Mouse (Mus musculus): ENCODE data around the gene Mcoln1. TPM values are rescaled to one million over a fixed set of nuclear protein-coding genes. Genes with fewer than 3 reads are reported as not detected.
A peak's percentile ranks its signal among the peaks of the same experiment; 100 is the strongest.

Gene Mcoln1
- 121 and 129 TPM in 2 replicates for polyA plus RNA-seq (2015; fragmentation: Nextera tagmentation; extraction: Ambion mirVana)

DNA sequence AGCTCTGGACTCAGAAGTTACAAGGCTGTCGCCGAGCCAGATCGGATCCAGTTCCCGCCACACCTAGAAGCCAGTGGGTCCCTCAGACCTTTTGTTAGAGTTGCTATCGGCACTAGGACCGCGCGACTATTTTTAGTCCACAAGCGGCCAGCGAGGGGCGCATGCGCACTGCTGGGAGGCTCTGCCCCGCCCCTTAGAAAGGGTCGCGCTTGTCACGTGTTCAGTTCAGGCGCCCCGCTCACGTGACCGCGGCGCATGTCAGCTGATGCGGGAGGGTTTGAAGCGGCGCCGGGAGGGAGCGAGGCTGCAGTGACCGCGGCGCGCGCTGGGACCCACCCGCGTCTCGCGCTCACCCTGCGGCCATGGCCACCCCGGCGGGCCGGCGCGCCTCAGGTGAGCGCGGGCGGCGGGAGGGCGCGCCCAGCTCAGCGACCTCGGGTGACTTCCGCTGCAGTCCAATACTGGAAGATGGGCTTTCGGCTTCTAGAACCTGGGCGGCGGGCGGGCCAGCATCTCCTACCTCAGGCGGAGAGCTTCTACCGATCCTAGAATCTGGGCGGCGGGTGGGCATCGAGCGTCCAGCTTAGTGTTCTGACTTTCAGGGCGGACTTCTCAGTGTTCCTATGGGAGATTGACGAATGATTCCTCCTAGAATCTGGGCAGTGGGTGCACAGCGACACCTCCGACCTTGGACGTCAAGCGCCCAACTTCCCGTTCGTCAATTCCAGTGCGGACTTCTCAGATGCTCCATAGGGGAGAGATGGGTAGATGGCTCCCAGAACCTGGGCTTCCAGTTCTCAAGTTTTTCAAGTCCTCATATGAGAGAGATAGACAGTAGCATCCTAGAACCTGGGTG, at the start of gene Mcoln1:
TSS of gene Mcoln1 (plus strand) at position 223 of the 856 bp plus-strand sequence.
- H3K36me3 ChIP-seq (ENCODE audit: control insufficient read depth, insufficient read depth, low read length), result peaks cover 12% of the 10 kb centered on the region
- H3K4me3 ChIP-seq (ENCODE audit: low read depth, low read length), result peak within 1 kb of the TSS; percentile 77
- peak within 1 kb of the TSS; percentile 93 for H3K27ac ChIP-seq (ENCODE audit: low read length)
- no peaks in the 10 kb centered on the region; the same call in 1 of the 2 replicates for H3K9me3 ChIP-seq (replicated peaks; ENCODE audit: control insufficient read depth, low read length, poor library complexity, severe bottlenecking)
- under 1% methylated on average over 61 of the region's 70 CpGs for WGBS
- peak; percentile 85 for ATAC-seq
- no peaks in the 10 kb centered on the region for H3K27me3 ChIP-seq (ENCODE audit: control insufficient read depth, insufficient read depth, low read depth, low read length)
- H3K9ac ChIP-seq (ENCODE audit: low read depth, low read length), result peak within 1 kb of the TSS; percentile 84
- H3K4me1 ChIP-seq (ENCODE audit: control insufficient read depth, insufficient read depth, low read length), result peaks cover 16% of the 10 kb centered on the region
- peak within 1 kb of the TSS; percentile 88 for H3K4me2 ChIP-seq (ENCODE audit: low read length)

DNA sequence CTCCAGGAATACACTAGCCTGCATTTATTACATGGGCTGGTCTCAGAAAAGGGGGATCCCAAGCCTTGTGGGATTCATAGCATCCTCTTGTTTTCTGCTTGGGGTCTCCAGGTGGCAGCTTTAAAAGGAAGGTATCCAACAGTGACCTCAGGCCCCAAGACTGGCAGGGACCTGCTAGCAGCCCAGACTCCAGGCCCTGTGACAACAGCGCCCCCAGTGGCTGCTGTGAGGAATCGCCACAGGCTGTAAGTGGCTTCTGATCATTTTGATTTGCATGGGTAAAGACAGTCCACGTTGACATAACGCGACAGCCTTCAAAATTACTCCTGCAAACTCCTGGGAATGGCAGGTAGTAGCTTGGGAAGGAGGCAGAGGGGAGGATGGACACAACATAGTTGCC, 49.6 kb upstream of the Mcoln1 start:
- peak; percentile 31; the same call in 1 of the 2 replicates for ATAC-seq
- H3K4me1 ChIP-seq (ENCODE audit: control insufficient read depth, insufficient read depth, low read length), result no peaks in the 10 kb centered on the region
- no peak overlapping the region for H3K4me2 ChIP-seq (ENCODE audit: low read length)
- no peaks in the 10 kb centered on the region for H3K9me3 ChIP-seq (replicated peaks; ENCODE audit: control insufficient read depth, low read length, poor library complexity, severe bottlenecking)
- H3K27ac ChIP-seq (ENCODE audit: low read length), result no peak overlapping the region
- H3K4me3 ChIP-seq (ENCODE audit: low read depth, low read length), result no peak overlapping the region
- H3K27me3 ChIP-seq (ENCODE audit: control insufficient read depth, insufficient read depth, low read depth, low read length), result no peaks in the 10 kb centered on the region
- no peak overlapping the region for H3K9ac ChIP-seq (ENCODE audit: low read depth, low read length)
- WGBS, result 31% methylated on average over 5 of the region's 5 CpGs
- peaks cover 47% of the 10 kb centered on the region for H3K36me3 ChIP-seq (ENCODE audit: control insufficient read depth, insufficient read depth, low read length)

DNA sequence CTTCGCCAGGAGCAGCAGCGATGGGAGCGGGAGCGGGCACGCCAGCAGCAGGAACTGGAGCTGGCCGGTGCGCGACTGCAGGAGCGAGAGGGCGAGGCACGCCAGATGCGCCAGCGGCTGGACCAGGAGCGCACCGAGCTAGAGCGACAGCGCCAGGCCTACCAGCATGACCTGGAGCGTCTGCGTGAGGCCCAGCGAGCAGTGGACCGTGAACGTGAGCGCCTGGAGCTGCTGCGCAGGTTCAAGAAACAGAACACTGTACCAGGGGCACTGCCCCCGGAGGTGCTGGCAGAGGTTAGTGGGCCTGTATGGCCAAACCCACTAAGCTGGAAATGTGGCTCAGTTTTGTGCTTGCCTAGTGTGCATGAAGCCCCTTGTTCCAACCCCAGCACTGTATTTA, 48.3 kb upstream of the Mcoln1 start:
- WGBS, result 96% methylated on average over 25 of the region's 25 CpGs
- no peak for ATAC-seq
- H3K4me1 ChIP-seq (ENCODE audit: control insufficient read depth, insufficient read depth, low read length), result no peaks in the 10 kb centered on the region
- H3K9me3 ChIP-seq (replicated peaks; ENCODE audit: control insufficient read depth, low read length, poor library complexity, severe bottlenecking), result no peaks in the 10 kb centered on the region
- peaks cover 48% of the 10 kb centered on the region for H3K36me3 ChIP-seq (ENCODE audit: control insufficient read depth, insufficient read depth, low read length)
- H3K27me3 ChIP-seq (ENCODE audit: control insufficient read depth, insufficient read depth, low read depth, low read length), result no peaks in the 10 kb centered on the region
- H3K4me2 ChIP-seq (ENCODE audit: low read length), result no peak overlapping the region
- H3K4me3 ChIP-seq (ENCODE audit: low read depth, low read length), result no peak overlapping the region
- H3K9ac ChIP-seq (ENCODE audit: low read depth, low read length), result no peak overlapping the region
- H3K27ac ChIP-seq (ENCODE audit: low read length), result no peak overlapping the region

DNA sequence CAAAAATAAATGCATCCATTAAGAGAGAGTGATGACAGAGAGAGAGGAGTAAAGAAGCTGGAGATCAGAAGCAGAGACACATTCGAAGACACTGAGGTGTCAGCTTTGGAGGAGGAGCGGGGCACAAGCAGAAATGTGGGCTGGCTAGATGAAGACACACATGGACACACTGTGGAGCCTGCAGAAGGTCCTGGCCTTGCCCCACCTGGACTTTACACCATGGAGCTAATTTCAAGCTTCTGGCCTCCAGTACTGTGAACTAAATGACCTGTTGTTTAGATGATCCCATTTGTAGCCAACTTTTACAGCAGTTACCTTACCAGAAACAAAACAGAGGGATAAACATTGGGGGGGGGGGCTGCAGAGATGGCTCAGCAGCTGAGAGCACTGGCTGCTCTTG, 37.0 kb upstream of the Mcoln1 start:
- no peak overlapping the region for H3K9ac ChIP-seq (ENCODE audit: low read depth, low read length)
- peaks cover 14% of the 10 kb centered on the region for H3K4me1 ChIP-seq (ENCODE audit: control insufficient read depth, insufficient read depth, low read length)
- no peaks in the 10 kb centered on the region for H3K36me3 ChIP-seq (ENCODE audit: control insufficient read depth, insufficient read depth, low read length)
- H3K4me3 ChIP-seq (ENCODE audit: low read depth, low read length), result no peak overlapping the region
- no peak overlapping the region for H3K27ac ChIP-seq (ENCODE audit: low read length)
- no peaks in the 10 kb centered on the region for H3K27me3 ChIP-seq (ENCODE audit: control insufficient read depth, insufficient read depth, low read depth, low read length)
- ATAC-seq, result no peak
- H3K9me3 ChIP-seq (replicated peaks; ENCODE audit: control insufficient read depth, low read length, poor library complexity, severe bottlenecking), result no peaks in the 10 kb centered on the region
- no peak overlapping the region for H3K4me2 ChIP-seq (ENCODE audit: low read length)
- WGBS, result 94% methylated on average over 2 of the region's 2 CpGs

DNA sequence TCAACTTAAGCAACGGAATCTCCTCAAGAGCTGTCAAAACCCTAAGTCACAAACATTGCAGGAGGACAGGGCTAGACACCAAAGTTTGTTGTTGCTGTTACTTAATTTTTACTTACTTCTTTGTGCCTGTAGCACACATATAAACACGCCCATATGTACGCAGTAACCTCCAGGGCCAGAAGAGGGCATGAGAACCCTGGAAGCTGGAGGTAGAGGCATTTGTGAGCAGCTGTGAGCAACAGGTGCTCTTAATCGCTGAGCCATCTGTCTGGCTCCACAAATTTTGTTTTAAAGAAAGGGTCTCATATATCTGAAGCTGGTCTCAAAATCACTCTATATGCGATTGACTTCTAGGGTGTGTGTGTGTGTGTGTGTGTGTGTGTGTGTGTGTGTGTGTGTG, 35.9 kb upstream of the Mcoln1 start:
- ATAC-seq, result no peak
- H3K4me3 ChIP-seq (ENCODE audit: low read depth, low read length), result no peak overlapping the region
- 55% methylated on average over 5 of the region's 5 CpGs for WGBS
- no peak overlapping the region for H3K4me2 ChIP-seq (ENCODE audit: low read length)
- H3K9me3 ChIP-seq (replicated peaks; ENCODE audit: control insufficient read depth, low read length, poor library complexity, severe bottlenecking), result no peaks in the 10 kb centered on the region
- no peak overlapping the region for H3K27ac ChIP-seq (ENCODE audit: low read length)
- no peak overlapping the region for H3K9ac ChIP-seq (ENCODE audit: low read depth, low read length)
- no peaks in the 10 kb centered on the region for H3K27me3 ChIP-seq (ENCODE audit: control insufficient read depth, insufficient read depth, low read depth, low read length)
- H3K4me1 ChIP-seq (ENCODE audit: control insufficient read depth, insufficient read depth, low read length), result peaks cover 15% of the 10 kb centered on the region
- H3K36me3 ChIP-seq (ENCODE audit: control insufficient read depth, insufficient read depth, low read length), result no peaks in the 10 kb centered on the region

DNA sequence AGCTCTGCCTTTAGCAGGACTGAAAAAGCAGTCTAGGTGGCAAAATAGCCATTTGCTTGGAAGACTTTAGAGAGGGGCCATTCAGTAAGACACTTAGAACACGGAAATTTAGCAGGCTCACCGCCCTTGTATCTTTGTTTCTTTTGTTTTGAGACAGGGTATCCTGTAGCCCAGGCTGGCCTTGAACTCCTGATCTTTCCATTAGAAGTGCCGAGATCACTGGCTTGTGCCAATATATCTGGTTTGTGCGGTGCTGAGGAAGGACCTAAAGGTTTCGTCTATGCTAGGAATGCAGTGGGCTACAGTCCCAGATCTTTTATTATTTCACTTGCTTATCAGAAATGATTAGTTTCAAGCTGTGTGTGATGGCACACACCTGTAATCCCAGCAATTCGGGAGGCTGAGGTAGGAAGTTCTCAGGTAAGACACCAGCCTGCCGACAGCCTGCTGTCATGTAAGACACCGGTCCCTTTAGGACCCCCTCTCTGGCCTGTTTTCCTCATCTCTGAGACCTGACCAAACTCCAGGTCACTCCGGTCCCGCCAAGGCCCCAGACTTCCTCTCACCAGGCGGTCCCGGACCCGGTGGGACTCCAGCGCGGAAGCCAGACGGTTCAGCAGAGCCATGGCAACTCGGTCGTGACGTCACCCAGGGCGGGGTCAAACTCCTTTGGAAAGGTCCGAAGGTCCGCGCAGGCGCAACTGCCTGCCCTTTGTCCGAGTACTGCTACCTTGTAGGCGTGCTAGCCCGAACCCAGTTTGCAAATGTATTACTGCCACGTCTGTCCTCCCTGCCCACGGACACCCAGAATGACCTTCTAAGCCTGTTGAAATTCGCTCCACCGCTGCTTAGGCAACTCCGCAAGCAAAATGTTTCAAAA, 33.0 kb upstream of the Mcoln1 start, which contains the start of gene Pex11g:
TSS of gene Pex11g (minus strand) at position 675 of the 880 bp plus-strand sequence.
- Histone ChIP-seq H3K27ac (ENCODE audit: low read length) (peak within 1 kb of the TSS; percentile 87), H3K4me3 (ENCODE audit: low read depth, low read length) (peak within 1 kb of the TSS; percentile 50), H3K4me2 (ENCODE audit: low read length) (peak within 1 kb of the TSS; percentile 72), H3K9me3 (replicated peaks; ENCODE audit: control insufficient read depth, low read length, poor library complexity, severe bottlenecking) (no peaks in the 10 kb centered on the region), H3K36me3 (ENCODE audit: control insufficient read depth, insufficient read depth, low read length) (no peaks in the 10 kb centered on the region), H3K4me1 (ENCODE audit: control insufficient read depth, insufficient read depth, low read length) (peaks cover 15% of the 10 kb centered on the region), H3K27me3 (ENCODE audit: control insufficient read depth, insufficient read depth, low read depth, low read length) (no peaks in the 10 kb centered on the region), H3K9ac (ENCODE audit: low read depth, low read length) (peak within 1 kb of the TSS; percentile 66)
- peak; percentile 95 for ATAC-seq
- 6% methylated on average over 32 of the region's 32 CpGs for WGBS

DNA sequence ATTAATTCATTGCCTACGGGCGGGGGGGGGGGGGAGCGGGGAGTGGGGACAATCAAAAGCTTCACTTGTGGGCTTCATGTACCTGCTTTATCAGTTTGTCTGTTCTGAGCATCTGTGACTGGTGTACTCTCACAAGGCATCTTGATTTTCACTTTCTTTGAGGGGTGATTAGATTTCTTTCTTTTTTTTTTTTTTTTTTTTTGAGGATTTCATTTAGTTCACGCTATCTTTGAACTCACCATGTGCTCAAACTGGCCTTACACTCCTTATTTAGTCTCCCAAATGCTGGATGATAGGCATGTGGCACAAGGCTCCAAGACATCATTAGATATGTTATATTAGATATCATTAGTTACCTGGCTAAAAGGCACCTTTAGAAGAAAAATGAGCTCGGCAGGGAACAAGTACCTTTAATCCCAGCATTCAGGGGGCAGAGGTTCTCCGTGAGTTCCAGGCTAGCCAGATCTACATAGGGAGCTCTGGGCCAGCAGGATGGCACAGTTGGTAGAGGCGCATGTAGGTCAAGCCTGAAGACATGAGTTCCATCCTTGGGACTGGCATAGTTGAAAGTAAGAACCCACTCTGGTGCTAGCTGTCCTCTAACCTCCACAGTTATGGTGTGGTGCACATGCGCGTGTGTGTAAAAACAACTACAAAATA, 32.2 kb upstream of the Mcoln1 start:
- peak overlapping the region; percentile 72 for H3K4me2 ChIP-seq (ENCODE audit: low read length)
- peak overlapping the region; percentile 66 for H3K9ac ChIP-seq (ENCODE audit: low read depth, low read length)
- peak overlapping the region; percentile 87 for H3K27ac ChIP-seq (ENCODE audit: low read length)
- no peaks in the 10 kb centered on the region for H3K27me3 ChIP-seq (ENCODE audit: control insufficient read depth, insufficient read depth, low read depth, low read length)
- H3K4me3 ChIP-seq (ENCODE audit: low read depth, low read length), result peak overlapping the region; percentile 50
- WGBS, result 46% methylated on average over 9 of the region's 9 CpGs
- ATAC-seq, result peak; percentile 19; the same call in 1 of the 2 replicates
- H3K9me3 ChIP-seq (replicated peaks; ENCODE audit: control insufficient read depth, low read length, poor library complexity, severe bottlenecking), result no peaks in the 10 kb centered on the region
- H3K36me3 ChIP-seq (ENCODE audit: control insufficient read depth, insufficient read depth, low read length), result no peaks in the 10 kb centered on the region
- peaks cover 15% of the 10 kb centered on the region for H3K4me1 ChIP-seq (ENCODE audit: control insufficient read depth, insufficient read depth, low read length)

DNA sequence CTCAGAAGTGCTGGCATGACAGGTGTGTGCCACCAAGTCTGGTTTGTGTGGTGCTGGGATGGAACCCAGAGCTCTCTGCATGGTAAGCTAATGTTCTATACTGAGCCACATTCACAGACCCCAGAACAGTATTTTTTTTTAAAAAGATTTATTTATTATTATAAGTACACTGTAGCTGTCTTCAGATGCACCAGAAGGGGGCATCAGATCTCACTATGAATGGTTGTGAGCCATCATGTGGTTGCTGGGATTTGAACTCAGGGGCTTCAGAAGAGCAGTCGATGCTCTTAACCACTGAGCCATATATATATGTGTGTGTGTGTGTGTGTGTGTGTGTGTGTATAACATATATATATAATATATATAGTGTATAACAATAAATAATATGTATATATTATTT, 31.4 kb upstream of the Mcoln1 start:
- H3K4me3 ChIP-seq (ENCODE audit: low read depth, low read length), result no peak overlapping the region
- no peak for ATAC-seq
- H3K27ac ChIP-seq (ENCODE audit: low read length), result no peak overlapping the region
- no peaks in the 10 kb centered on the region for H3K27me3 ChIP-seq (ENCODE audit: control insufficient read depth, insufficient read depth, low read depth, low read length)
- H3K4me1 ChIP-seq (ENCODE audit: control insufficient read depth, insufficient read depth, low read length), result peaks cover 15% of the 10 kb centered on the region
- H3K9me3 ChIP-seq (replicated peaks; ENCODE audit: control insufficient read depth, low read length, poor library complexity, severe bottlenecking), result no peaks in the 10 kb centered on the region
- H3K36me3 ChIP-seq (ENCODE audit: control insufficient read depth, insufficient read depth, low read length), result no peaks in the 10 kb centered on the region
- 81% methylated on average over 1 of the region's 1 CpGs for WGBS
- no peak overlapping the region for H3K4me2 ChIP-seq (ENCODE audit: low read length)
- no peak overlapping the region for H3K9ac ChIP-seq (ENCODE audit: low read depth, low read length)

All from midbrain, embryonic 16.5 days (tissue).